Mouse (Mus musculus): ENCODE results near the gene Gm20903.
"Not testable (repeated sequence)": the region's sequence is repeated elsewhere in the genome, so short reads cannot be mapped to it uniquely, and the experiment has no call there.

Gene Gm20903

DNA sequence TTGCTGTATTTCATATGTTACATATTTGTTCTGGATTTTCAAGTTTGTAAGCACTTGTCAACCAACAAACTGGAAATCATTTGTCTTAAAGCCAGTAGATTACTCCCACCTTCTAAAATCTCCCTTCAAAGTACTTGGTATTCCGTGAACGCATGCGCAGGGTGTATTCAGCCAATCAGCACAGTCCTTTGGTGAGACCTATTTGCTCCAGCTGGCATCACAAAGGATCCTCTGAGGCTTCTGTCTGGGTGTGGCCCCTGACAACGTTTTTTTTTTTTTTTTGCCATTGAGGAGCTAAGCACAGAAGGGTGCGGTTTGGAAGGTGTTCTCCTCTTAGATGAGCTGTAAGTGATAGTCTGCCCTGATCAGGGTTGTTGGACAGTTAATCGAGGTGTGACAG lies at the start of gene Gm20903:
Gene Gm20903, plus strand, starts transcription at position 301 of the 400 bp plus-strand sequence.
- not testable (repeated sequence) for DNase-seq
